Mouse (Mus musculus) spleen, adult 2 months (tissue): Measurements from ENCODE around the gene Pfdn6. TPM values are rescaled to one million over a fixed set of nuclear protein-coding genes. Genes with fewer than 3 reads are reported as not detected.

ENCODE experiments used
- DNase-seq, 2 experiments: peaks; one replicate each; pipeline versions ENCODE4 v3.0.0 to v3.0.0-alpha.2; 2012 to 2021; ENCODE audit warnings: low spot score in 2 of 2, low read depth in 1 of 2
- H3K27ac ChIP-seq: fragments of 200-500 bp; 2 replicates; pipeline ENCODE4 v1.5.1; 2012; ENCODE audit warnings: low read length, inconsistent platforms; ENCODE audit not compliant: insufficient read depth
- H3K27me3 ChIP-seq: fragments of 200-500 bp; 2 replicates; pipeline ENCODE4 v1.6.1; 2012; ENCODE audit warnings: mild to moderate bottlenecking, moderate library complexity, low read length, inconsistent platforms; ENCODE audit not compliant: control insufficient read depth, insufficient read depth
- H3K36me3 ChIP-seq: fragments of 200-500 bp; 2 replicates; pipeline ENCODE4 v1.6.1; 2012; ENCODE audit warnings: mild to moderate bottlenecking, low read length, inconsistent platforms; ENCODE audit not compliant: control insufficient read depth, insufficient read depth
- H3K4me1 ChIP-seq: fragments of 200-500 bp; 2 replicates; pipeline ENCODE4 v1.6.1; 2011; ENCODE audit warnings: inconsistent platforms; ENCODE audit not compliant: control insufficient read depth, insufficient read depth, insufficient read length
- H3K4me3 ChIP-seq: fragments of 200-500 bp; 2 replicates; pipeline ENCODE4 v1.5.1; 2011; ENCODE audit warnings: mild to moderate bottlenecking, inconsistent platforms; ENCODE audit not compliant: insufficient read depth, insufficient read length; ENCODE audit errors: extremely low read depth
- CTCF ChIP-seq: fragments of 200-500 bp; IDR thresholded peaks from 2 replicates; pipeline ENCODE4 v1.5.1; 2011; ENCODE audit warnings: mild to moderate bottlenecking, inconsistent platforms; ENCODE audit not compliant: insufficient read depth, insufficient read length, insufficient replicate concordance; ENCODE audit errors: extremely low read depth
- POLR2A ChIP-seq: fragments of 200-500 bp; IDR thresholded peaks from 2 replicates; pipeline ENCODE4 v1.6.1; 2011; ENCODE audit warnings: low read depth, low read length, inconsistent platforms
- WGBS: fragments of 180-500 bp; shearing (Covaris S2); methylation state at CpG from one replicate; pipeline ENCODE4 v1.1.7; 2018; 5-methylcytosine and 5-hydroxymethylcytosine counted together
- polyA plus RNA-seq: library from polyadenylated mRNA; depleted of rRNA; stranded (reverse); fragments of >200 nt; gene quantifications from 2 replicates; pipeline ENCODE4 v1.2.3, GENCODE M21; 2012

The Pfdn6 gene
- polyA plus RNA-seq, 1 experiment = 13.8 TPM

GRCm38 (mm10) chr17:33977861-33978557, 37.9 kb upstream of the Pfdn6 start:
- Histone ChIP-seq H3K27ac (peak overlapping the region; percentile 93), H3K4me1 (peaks cover 22% of the 10 kb centered on the region), H3K4me3 (peak overlapping the region; percentile 75), H3K27me3 (no peaks in the 10 kb centered on the region), H3K36me3 (peaks cover 5% of the 10 kb centered on the region; the same call in 1 of the 2 replicates)
- WGBS = 9% methylated on average over 57 of the region's 57 CpGs
- no peak for TF ChIP-seq CTCF
- TF ChIP-seq POLR2A = no peak
- DNase-seq = no peak

- Histone ChIP-seq H3K4me3 (no peak overlapping the region), H3K36me3 (peaks cover 5% of the 10 kb centered on the region; the same call in 1 of the 2 replicates), H3K27ac (no peak overlapping the region), H3K27me3 (no peaks in the 10 kb centered on the region), H3K4me1 (peaks cover 2% of the 10 kb centered on the region)
- no peak for DNase-seq
- WGBS = 79% methylated on average over 3 of the region's 3 CpGs
- TF ChIP-seq CTCF (no peak), POLR2A (no peak)
These were observed 33.4 kb upstream of the Pfdn6 start for GRCm38 (mm10) chr17:33973572-33973971.

GRCm38 (mm10) chr17:33972691-33973090, 32.5 kb upstream of the Pfdn6 start:
- Histone ChIP-seq H3K4me3 (no peak overlapping the region), H3K27me3 (no peaks in the 10 kb centered on the region), H3K27ac (no peak overlapping the region), H3K4me1 (peaks cover 2% of the 10 kb centered on the region), H3K36me3 (peaks cover 5% of the 10 kb centered on the region; the same call in 1 of the 2 replicates)
- DNase-seq = no peak
- TF ChIP-seq CTCF = no peak
- no peak for TF ChIP-seq POLR2A
- 21% methylated on average over 1 of the region's 1 CpGs for WGBS

GRCm38 (mm10) chr17:33969394-33969793, 29.3 kb upstream of the Pfdn6 start:
- H3K4me1 ChIP-seq = no peaks in the 10 kb centered on the region
- no peaks in the 10 kb centered on the region for H3K27me3 ChIP-seq
- peaks cover 9% of the 10 kb centered on the region for H3K36me3 ChIP-seq
- no peak overlapping the region for H3K27ac ChIP-seq
- H3K4me3 ChIP-seq = no peak overlapping the region
- 87% methylated on average over 4 of the region's 4 CpGs for WGBS
- TF ChIP-seq POLR2A (no peak), CTCF (no peak)
- DNase-seq = no peak

GRCm38 (mm10) chr17:33968927-33969326, 28.8 kb upstream of the Pfdn6 start:
- WGBS = 32% methylated on average over 5 of the region's 5 CpGs
- DNase-seq = peak in 1 of 2 experiments; percentile 72

GRCm38 (mm10) chr17:33968489-33968888, 28.3 kb upstream of the Pfdn6 start:
- no peak overlapping the region for H3K4me3 ChIP-seq
- no peak for TF ChIP-seq POLR2A
- TF ChIP-seq CTCF = peak; percentile 93
- H3K4me1 ChIP-seq = no peaks in the 10 kb centered on the region
- peak; percentile 69 to 73 for DNase-seq
- H3K27ac ChIP-seq = no peak overlapping the region
- 2% methylated on average over 9 of the region's 9 CpGs for WGBS
- H3K36me3 ChIP-seq = peaks cover 8% of the 10 kb centered on the region
- H3K27me3 ChIP-seq = no peaks in the 10 kb centered on the region

More at GRCm38 (mm10) chr17:33968927-33969326, 28.8 kb upstream of the Pfdn6 start:
- H3K4me1 ChIP-seq = no peaks in the 10 kb centered on the region
- no peaks in the 10 kb centered on the region for H3K27me3 ChIP-seq
- no peak overlapping the region for H3K4me3 ChIP-seq
- TF ChIP-seq CTCF = peak; percentile 16; the same call in 1 of the 2 replicates
- no peak for TF ChIP-seq POLR2A
- peaks cover 9% of the 10 kb centered on the region for H3K36me3 ChIP-seq
- no peak overlapping the region for H3K27ac ChIP-seq

GRCm38 (mm10) chr17:33965846-33966550, 25.9 kb upstream of the Pfdn6 start:
- no peak for DNase-seq
- Histone ChIP-seq H3K27ac (no peak overlapping the region), H3K4me3 (no peak overlapping the region), H3K4me1 (no peaks in the 10 kb centered on the region), H3K27me3 (no peaks in the 10 kb centered on the region), H3K36me3 (peaks cover 22% of the 10 kb centered on the region)
- WGBS = 93% methylated on average over 16 of the region's 16 CpGs
- no peak for TF ChIP-seq CTCF
- TF ChIP-seq POLR2A = no peak
